19 mouse cellular contexts compared by ENCODE assay signal in the genomic region with DNA sequence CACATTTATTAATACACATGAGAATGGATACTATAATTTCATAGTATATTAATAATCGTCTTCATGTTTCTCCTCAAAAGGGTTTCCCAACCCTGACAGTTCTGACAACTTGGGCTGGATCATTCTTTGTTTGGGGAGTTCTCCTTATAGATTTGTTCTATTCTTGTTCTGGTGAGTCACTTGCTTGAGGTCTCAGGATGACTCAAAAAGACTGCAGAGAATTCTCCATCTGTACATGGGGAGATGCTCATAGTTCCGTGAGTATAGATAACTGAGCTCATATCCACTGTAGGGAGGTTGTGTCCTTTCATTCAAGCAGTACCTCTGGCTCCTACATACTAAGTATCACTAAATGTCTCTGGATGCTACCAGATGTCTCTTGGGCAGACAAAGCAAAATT. TPM values are rescaled to one million over a fixed set of nuclear protein-coding genes. Genes with fewer than 3 reads are reported as not detected.
"Had no signal": no experiment of that assay in that cellular context is flagged by ENCODE, and none has a peak within 500 bp of the region (broad histone marks: within the 10 kb centered on the region; RNA-seq: fewer than 3 reads in every experiment).

No protein-coding gene starts in this region.

- H3K27ac ChIP-seq: kidney, postnatal 0 days; layer of hippocampus, adult 2 months; left cerebral cortex, adult 2 months; liver, embryonic 13.5 days; stomach, postnatal 0 days had no signal

- H3K4me3 ChIP-seq: layer of hippocampus, adult 2 months; left cerebral cortex, adult 2 months; liver, embryonic 13.5 days had no signal

- H3K4me1 ChIP-seq: liver, embryonic 13.5 days had no signal

- DNase-seq: kidney, adult 18-20 months; kidney, adult 9 months; kidney, postnatal 25 days; layer of hippocampus, adult 9-11 months; liver, embryonic 13.5 days; lung, adult 2 months; lung, postnatal 14 days; lung, postnatal 4 days; midbrain, embryonic 14.5 days; right cerebral cortex, postnatal 25 days; thymus, postnatal 25 days had no signal

RNA-seq across cellular contexts. Expression of gene Ccl28, which starts 31.1 kb away (rescaled TPM):
- polyA plus RNA-seq: liver, adult 2 months; liver, embryonic 13.5 days; liver, embryonic 16.5 days; neural tube, embryonic 11.5 days; spleen, adult 2 months had no signal
